Mouse (Mus musculus) adrenal gland, postnatal 36 days (tissue): ENCODE results near the gene Dicer1. TPM values are rescaled to one million over a fixed set of nuclear protein-coding genes. Genes with fewer than 3 reads are reported as not detected.
A peak's percentile ranks its signal among the peaks of the same experiment; 100 is the strongest.

Experiments used
- DNase-seq, 2 experiments: peaks; one replicate each; pipeline ENCODE4 v3.0.0; 2021; ENCODE audit warnings: mixed read lengths in 1 of 2
- total RNA-seq, 2 experiments: library from RNA; stranded (reverse); gene quantifications; 2 replicates each; pipeline ENCODE4 v1.2.3; 2021

The Dicer1 gene
- total RNA-seq, 2 experiments from 2014 or later, result 45.5 to 52.2 TPM

GRCm38 (mm10) chr12:104677371-104677924 is 74.3 kb downstream of the Dicer1 start:
- no peak for DNase-seq

- DNase-seq, result no peak
Observed at GRCm38 (mm10) chr12:104676535-104677370, 75.0 kb downstream of the Dicer1 start.

- no peak for DNase-seq
Observed at GRCm38 (mm10) chr12:104672976-104673375, 78.8 kb downstream of the Dicer1 start.

- no peak for DNase-seq
Observed at GRCm38 (mm10) chr12:104672406-104672805, 79.3 kb downstream of the Dicer1 start.

DNA sequence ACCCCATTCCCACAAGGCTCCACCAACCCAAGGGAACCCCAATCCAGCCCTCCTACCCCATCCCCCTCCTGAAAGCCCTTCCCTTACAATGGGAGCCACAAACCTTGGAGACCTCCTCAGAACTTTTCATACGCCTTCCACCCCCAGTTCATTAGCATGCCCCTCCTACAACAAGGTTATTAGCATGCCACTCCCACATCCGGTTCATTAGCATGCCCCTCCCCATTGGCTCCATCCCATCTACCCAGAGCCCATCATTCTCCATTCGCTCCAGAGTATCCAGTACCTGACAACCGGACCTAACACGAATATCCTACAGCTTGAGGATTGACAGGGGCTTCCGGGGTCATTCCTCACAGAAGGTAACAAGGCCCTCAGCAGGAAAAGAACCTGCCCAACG is 83.9 kb downstream of the Dicer1 start:
- DNase-seq, result no peak

DNA sequence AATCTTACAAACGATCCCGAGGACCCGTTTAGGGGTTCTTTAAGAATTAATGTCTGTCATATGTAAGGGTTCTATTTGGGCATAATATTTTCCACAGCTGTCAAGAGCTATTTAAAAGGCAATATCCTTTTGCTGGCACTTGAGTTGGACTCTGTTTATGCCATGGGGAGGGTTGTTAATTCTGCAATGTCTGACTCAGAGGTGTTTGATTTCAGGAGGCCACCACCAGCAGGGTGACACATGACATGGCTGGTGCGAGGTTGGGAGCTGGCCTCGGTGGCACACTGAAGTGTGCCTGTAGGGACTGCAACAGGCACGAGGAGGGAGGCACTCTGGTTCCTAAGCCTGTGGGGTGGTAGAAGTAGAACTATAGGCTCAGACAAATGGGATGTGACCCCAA is 85.8 kb downstream of the Dicer1 start:
- no peak for DNase-seq

DNA sequence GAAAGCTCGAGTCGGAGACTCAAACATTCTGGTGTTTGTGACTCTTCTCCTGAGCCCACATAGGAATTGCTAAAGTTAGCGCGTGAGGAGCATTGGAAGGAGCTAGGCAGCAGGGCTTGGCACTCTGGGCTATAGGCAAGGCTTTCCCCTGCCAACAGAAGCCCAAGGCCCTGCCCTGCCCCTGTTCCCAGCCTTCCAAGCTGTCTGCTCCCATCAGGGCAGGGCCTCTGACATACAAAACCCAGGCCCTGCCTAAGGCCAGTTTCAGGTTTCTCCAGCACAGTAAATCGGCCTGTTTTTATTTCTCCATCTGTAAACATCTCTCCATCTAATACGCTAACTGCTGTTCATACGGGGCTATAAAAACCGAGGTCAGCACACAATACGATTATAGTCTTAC is 86.2 kb downstream of the Dicer1 start:
- DNase-seq, result no peak

DNA sequence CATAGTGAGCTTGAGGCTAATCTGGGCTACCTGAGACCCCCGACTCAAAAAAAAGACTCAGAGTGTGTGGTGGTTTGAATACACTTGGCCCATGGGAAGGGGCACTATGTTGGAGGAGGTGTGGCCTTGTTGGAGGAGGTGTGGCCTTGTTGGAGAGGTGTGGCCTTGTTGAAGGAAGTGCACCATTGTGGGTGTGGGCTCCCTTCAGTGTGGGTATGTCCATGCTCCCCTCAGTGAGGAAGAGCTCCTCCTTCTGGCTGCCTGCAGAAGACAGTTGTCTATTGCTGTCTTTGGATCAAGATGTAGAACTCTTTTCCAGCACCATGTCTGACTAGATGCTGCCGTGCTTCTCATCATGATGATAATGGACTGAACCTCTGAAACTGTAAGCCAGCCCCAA is 95.6 kb downstream of the Dicer1 start:
- no peak for DNase-seq

DNA sequence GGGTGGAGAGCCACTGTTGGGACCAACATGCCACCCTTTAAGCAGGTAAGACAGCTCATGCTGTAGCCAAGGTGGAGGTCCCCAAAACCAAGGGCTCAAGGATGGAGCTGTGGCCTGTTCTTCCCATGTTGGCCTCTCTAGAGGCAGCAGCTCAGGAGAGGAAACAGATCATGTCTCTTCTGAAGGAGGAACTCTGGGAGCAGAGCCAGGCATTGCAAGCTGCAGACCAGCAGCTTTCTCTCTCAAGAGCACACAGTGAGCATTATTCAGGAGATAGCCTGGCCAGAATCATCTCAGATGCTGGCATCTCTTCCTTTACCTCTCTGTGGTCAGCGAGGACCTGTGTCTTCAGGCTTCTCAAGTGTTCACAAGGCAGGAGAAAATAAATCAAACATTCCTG is 96.7 kb downstream of the Dicer1 start:
- DNase-seq, result no peak

DNA sequence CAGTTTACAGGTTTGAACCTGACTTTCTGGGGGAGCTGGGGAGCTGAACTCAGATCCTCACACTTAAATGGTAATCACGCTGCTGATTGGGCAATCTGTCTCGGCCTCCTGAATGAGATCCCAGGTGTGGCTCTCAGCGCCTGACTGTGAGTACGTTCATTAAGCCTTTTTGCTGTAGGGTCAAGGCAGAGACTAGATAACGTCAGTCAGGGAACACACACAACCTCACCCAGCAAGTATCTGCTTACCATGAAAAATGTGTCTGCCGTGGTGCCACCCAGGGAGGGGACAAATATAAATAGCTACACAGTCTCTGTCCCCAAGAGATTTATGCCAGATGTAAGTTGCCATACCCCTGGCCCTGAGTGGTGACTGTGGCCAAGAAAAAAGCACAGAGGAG is 99.7 kb downstream of the Dicer1 start:
- DNase-seq, result no peak

GRCm38 (mm10) chr12:104651269-104651668 is 100.5 kb downstream of the Dicer1 start:
- DNase-seq, result no peak

DNA sequence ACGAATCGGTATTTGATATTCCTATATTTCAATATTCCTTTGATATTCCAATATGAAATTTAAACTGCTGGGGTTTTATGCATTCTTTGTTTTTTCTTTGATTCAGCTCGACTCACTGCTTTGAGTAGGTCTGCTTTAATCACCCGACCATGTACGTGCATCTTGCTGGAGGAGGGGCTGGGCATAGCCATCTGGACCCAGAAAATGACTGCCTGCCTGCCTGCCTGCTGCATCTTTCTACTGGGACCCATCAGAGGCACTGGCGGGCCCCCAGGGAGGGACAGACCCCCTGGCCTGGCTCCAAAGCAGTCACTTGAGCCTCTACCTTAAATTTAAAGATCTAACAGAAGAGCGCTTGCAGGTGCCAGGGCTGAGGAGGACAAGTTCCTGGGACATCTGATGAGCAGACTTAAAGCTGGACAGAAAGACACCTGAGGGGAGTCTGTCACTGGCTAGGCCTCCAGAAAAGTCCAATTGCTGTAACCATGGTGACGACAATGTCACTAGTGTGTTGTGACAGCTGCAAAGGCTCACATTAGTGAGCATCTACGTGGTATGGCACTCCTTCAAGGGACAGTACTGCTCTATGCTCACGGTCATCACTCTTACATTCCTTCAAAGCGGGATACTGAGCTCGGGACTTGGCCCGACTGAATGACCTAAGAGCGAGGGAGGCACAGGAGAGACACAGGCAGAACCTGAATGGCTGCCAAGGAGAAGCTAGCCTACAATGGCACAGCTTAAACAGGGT is 101.1 kb downstream of the Dicer1 start:
- DNase-seq, result no peak

DNA sequence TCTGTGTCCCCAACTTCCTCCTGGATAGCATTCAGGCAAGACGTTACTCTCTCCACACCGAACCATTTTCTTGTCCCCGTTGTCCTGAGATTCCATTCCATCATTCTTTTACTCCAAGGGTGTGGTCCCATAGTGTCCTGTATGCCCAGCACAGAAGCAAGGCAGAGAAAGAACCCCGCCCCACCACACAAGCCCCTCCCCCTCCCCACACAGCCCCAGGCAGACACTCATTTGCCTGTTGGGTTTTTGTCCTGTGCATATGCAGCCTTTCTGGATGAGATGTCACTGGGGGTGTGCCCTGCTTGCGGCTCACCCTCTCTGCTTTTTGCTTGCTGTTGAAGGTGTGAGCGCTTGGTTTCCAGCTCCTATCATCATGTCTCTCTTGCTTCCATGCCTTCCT is 103.4 kb downstream of the Dicer1 start:
- no peak for DNase-seq

- DNase-seq, result peak; percentile 51 to 56
Observed at GRCm38 (mm10) chr12:104642337-104642736, 109.4 kb downstream of the Dicer1 start.

DNA sequence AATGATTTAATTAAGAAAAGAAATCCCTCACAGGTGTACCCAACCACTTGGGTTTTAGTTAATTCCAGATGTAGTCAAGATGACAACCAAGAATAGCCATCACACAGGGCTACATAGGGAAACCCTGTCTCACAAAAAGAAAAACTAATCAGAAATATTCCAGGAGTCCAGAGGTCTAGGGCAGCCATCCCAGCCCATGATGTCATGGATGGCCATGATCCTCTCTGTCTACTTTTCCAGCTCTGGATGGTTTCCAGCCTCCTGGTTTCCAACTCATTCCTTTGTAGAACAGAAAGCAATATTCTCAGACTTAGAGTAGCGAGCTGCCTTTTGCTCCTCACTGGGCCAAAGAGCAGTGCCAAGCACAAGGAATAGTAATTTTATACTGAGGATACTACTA is 110.8 kb downstream of the Dicer1 start:
- DNase-seq, result peak in 1 of 2 experiments; percentile 11

DNA sequence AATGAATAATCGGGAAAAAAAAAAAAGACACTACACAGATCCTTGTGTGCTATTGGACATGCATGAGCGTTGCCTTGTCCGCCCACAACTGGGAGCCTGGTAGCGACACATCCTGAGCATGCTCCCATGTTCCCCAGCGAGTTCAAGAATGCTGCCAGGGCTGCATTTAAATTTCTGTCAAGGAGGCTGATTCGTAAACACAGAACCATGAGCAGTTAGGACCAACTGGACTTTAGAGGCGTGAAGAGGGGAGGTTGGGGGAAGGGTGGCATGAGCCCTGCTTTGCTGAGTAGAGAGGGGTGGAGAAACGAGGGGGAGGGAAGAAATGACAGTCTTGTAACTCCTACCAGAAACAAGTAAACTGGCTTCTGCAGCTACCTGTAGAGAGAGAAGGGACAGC is 113.6 kb downstream of the Dicer1 start:
- DNase-seq, result no peak

Other genes with a start within 250 kb of the Dicer1 start
- 10 to 100 TPM in 1 of 2 experiments, 1 to 10 TPM in 1; 7.9 to 13.2 TPM for gene Clmn, start 113.1 kb upstream of the Dicer1 start, total RNA-seq